Mouse (Mus musculus) layer of hippocampus, postnatal 36 days (tissue): ENCODE results near the gene D1Ertd622e. TPM values are rescaled to one million over a fixed set of nuclear protein-coding genes. Genes with fewer than 3 reads are reported as not detected.
A peak's percentile ranks its signal among the peaks of the same experiment; 100 is the strongest.

Experiments
- DNase-seq, 2 experiments: peaks; one replicate each; pipeline ENCODE4 v3.0.0; 2022
- total RNA-seq, 2 experiments: library from RNA; stranded (reverse); gene quantifications; 2 replicates each; pipeline ENCODE4 v1.2.3; 2021

Gene D1Ertd622e
- 10 to 100 TPM; 49.1 to 50.7 TPM for total RNA-seq

GRCm38 (mm10) chr1:97661406-97662241 lies at the start of gene D1Ertd622e:
D1Ertd622e (minus strand) TSS chr1:97662074.
- peak; percentile 85 to 87 for DNase-seq

- no peak for DNase-seq
These were observed 48.6 kb upstream of the D1Ertd622e start for GRCm38 (mm10) chr1:97710520-97710919.

GRCm38 (mm10) chr1:97705389-97705788 lies 43.5 kb upstream of the D1Ertd622e start:
- DNase-seq, result no peak

- no peak for DNase-seq
These were observed 42.8 kb upstream of the D1Ertd622e start for GRCm38 (mm10) chr1:97704646-97705045.

- DNase-seq, result no peak
These were observed 37.2 kb upstream of the D1Ertd622e start for GRCm38 (mm10) chr1:97698956-97699570.

DNA sequence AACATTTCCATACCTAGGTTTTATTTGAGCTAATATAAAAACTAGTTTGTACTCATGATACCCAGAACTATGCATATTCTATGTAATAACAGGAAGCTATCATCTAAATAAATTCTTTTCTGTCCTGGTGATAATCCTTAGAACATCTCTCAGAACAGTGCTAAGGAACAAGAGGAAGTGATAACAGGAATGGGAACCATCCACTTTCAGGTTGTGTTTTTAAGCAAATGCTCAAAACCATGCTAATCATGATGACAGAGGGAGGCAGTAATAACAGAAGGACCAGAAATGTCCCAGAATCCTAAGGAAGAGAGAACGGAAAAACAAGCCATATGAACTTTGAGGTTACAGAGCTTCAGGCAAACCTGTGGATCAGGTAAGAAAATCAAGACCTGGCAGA lies 35.4 kb upstream of the D1Ertd622e start:
- no peak for DNase-seq

DNA sequence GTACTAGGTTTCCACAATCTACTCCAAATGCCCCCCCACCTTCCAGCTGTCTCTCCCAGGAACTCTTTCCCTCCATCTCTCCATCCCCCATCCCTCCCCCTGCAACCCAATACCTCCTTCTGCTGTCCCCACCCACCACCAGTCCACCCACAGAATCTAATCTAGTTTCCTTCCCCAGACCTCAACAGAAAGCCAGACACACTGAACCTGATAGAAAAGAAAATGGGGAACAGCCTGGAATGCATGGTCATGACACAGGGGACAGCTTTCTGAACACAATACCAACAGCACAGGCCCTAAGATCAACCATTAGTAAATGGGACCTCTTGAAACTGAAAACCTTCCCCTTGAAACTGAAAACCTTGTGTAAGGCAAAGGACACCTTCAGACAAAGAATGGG lies 32.0 kb upstream of the D1Ertd622e start:
- no peak for DNase-seq

DNA sequence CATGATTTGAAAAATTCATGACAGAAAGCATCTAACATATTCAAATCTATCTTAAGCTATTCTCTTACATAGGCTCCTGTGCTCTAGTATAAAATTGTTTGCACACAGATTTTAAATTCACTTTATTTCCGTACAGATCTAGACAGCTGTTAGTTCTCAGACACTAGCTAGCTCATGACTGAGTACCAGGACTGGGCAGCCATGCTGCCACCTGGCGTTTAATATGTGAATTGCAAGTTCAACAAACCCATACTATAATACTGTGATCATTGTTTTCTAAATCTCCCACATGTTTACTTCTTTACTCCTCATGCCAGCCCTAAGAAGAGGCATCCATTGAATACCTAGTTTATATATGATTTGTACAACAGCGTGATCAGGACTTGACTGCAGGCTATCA lies 26.9 kb upstream of the D1Ertd622e start:
- DNase-seq, result peak in 1 of 2 experiments; percentile 14

GRCm38 (mm10) chr1:97676526-97677177 lies 14.8 kb upstream of the D1Ertd622e start:
- DNase-seq, result no peak

DNA sequence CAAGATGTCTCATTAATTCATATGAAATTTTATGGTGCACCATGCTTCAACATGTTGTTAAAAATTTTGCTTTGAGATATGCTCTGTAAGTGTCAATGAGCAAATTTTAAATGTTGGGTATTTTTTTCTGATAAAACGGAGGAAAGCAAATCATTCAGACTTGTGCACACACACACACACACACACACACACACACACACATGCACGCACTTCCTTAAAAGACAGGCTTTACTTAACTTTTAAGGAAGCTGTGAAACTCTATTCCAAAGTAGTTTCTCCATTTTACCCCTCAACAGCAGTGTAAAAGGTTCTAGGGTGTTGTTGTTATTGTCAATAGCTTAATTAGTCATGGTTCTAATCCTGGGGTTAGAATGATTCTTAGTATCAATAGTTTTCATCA lies 14.2 kb upstream of the D1Ertd622e start:
- DNase-seq, result no peak

DNA sequence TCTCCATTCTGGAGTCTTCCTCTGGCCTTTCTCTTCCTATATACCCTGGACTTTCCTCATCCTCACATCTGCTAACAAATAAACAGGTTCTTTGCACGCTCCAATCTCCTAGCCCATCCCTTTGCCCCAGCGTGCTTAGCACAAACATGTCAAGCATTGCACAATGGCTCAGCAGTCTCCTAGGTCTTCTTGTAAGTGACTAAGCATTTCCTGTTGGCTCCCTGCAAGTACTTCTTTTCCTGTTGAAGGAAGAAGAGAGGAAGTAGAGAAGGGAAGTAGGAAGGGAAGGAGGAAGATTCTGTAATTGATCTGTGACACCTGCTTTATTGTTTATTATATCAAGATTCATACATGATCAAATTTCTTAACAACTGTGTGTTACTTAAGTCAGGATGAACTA lies 11.0 kb upstream of the D1Ertd622e start:
- DNase-seq, result no peak

DNA sequence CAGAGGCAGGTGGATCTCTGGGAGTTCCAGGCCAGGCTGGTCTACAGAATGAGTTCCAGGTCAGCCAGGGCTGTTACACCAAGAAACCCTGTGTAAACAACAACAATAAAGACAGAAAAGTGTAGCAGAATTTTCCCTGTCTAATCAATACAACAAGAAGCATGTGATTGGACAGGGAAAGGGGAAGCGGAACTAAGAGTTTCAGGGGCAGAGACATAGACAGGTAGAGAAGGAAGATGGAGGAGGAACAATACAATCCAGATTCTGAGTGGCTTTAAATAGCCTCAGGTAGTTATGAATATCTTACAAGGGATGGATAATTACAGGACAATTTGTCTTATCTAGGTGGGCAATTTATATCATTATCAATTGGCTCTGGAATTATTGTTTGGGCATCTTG lies 5.4 kb upstream of the D1Ertd622e start:
- DNase-seq, result no peak

DNA sequence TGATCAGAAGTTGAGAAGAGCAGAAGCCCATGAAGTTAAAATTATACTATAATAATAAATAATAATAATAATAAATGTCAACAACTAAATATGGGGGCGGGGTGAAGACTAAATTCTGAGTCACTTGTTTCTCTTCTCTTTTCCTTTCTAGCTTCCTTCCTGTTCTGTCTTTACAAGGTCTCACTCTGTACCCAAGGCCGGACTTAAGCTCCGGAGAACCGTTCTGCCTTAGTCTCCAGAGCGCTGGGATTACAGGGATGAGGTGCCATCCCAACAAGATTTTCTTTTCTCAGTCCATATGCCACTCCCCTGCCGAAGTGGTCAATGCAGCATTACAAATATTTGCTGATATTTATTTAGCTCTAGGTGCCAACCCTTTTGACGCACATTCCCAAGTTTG lies 450 bp upstream of the D1Ertd622e start:
- no peak for DNase-seq

GRCm38 (mm10) chr1:97660687-97661405 lies 1.0 kb downstream of the D1Ertd622e start:
- peak; percentile 68 to 80 for DNase-seq

DNA sequence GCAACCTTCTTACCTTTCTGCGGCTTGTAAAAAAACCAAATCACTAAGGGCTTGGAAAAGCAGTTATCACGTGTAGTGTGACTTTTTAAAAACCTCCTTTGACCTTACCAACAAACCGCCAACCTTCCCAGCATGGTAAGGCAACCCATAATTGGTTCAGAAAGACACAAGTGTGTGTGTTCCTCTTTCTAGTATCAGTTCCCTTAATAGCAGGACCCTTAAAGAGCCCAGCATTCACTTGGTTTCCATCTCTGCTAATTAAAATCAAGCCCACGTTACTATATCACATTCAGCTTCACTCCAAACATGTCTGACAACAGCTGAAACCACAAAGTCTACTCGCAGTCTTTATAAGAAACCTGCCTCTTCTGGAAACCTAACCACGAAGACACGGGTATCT lies 2.5 kb downstream of the D1Ertd622e start:
- no peak for DNase-seq

GRCm38 (mm10) chr1:97657786-97658185 lies 4.1 kb downstream of the D1Ertd622e start:
- no peak for DNase-seq

- no peak for DNase-seq
These were observed 4.7 kb downstream of the D1Ertd622e start for GRCm38 (mm10) chr1:97657201-97657600.

DNA sequence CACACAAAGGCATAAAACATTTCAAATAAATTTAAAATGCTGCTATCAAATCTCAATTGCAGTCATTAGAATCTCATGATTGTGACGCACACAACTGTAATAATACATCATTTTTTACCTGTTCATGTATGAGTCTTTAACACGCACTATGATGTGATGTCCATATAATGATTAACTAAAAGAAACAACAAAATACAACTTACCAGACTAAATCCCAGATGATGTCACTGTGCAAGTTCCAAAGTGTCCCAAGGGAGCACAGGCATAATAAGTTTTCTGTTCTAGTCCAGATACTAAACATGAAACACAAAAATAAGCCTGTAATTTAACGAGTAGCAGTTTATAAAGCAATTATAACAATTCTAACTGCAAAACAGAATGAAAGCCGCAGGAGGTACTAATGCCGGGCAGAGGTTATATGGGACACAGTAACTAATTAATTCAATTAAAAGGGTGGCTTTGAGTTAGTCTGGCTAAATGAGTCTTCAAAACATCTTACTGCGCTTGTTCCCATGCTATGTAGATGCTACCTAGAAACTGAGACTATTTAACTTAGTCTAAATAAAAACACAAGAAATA lies 7.4 kb downstream of the D1Ertd622e start:
- DNase-seq, result no peak

DNA sequence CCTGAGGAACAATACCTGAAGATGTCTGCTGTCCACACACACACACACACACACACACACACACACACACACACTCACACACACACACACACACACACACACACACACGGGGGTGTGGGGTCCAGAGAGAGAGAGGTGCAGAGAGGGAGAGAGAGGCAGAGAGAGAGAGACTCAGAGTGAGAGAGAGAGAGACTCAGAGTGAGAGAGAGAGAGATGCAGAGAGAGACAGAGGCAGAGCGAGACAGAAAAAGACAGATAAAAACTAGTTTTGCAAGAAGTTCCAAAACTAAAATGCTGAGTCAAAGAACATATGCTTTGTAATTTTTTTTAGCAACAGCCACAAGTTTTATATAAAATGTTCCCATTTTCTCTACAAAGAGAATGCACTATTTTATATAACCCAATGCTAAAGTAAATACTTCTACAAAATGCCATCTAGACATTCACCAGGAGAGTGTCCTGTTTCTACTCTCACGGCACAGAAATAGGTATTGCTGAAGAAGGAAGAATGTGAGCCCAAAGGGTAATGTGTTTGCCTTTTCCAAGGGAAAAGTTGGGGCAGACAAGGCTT lies 11.2 kb downstream of the D1Ertd622e start:
- DNase-seq, result no peak

GRCm38 (mm10) chr1:97650072-97650471 lies 11.8 kb downstream of the D1Ertd622e start:
- DNase-seq, result no peak

DNA sequence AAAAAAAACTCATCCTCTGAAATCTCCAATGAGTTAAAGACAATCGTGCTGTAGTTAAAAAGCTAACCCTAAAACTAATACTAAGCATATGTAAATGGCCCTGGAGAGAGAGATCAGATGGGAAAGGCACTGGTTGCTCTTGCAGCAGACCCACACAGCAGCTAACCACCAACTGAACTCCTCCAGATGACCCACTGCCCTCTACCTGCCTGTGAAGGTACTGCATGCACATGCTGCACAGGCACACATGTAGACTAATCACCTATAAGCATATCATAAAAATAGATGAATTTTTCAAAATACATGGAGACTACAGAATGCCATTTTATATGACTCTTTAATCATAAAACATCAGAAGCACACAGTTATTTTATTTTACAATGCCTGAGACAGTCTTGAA lies 14.8 kb downstream of the D1Ertd622e start:
- no peak for DNase-seq

- DNase-seq, result no peak
These were observed 27.8 kb downstream of the D1Ertd622e start for GRCm38 (mm10) chr1:97634104-97634503.
